9 mouse cellular contexts compared by ENCODE assay signal in the genomic region with DNA sequence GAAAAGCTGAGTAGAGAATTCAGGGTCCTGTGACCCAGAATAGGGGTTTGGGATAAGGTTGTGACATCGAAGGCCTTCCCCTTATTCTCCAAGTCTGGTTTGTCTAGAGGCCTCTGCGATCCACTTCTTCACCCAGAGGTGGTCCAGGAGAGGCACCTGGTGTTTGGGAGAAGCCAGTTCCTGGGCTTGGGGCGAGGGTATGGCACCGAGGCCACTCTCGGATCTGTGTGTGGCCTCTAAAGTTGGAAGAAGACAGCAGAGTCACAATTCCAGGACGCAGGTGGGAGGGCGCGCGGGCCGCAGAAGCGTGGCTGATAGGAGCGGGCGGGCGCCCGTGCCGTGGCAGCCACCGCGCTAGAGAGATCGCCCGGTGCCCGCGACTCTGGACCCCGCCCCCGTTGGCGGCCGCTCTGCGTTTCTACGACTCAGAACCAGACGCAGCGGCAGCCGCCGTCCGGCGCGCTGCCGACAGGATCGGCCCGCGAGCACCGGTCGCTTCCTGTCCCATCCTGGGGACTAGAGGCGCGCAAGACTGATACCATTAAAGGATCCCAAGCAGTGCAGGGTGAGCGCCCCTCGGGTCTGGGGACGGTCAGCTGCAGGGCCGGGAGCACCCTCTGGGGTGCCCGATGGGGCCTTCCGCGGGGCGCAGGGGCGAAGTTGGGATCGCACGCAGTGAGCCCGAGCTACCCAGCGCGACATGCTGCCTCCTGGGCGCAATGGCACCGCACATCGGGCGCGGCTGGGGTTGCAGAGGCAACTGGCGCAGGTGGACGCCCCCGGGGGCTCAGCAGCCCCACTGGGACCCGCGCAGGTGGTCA. TPM values are rescaled to one million over a fixed set of nuclear protein-coding genes. Genes with fewer than 3 reads are reported as not detected.
A peak's percentile ranks its signal among the peaks of the same experiment; 100 is the strongest.
DNase-seq lines count a peak whose midpoint lies in the region; ATAC-seq and TF ChIP-seq lines count a peak whose summit lies in the region.
"Had no signal": no experiment of that assay in that cellular context is flagged by ENCODE, and none has a peak within 500 bp of the region (broad histone marks: within the 10 kb centered on the region; RNA-seq: fewer than 3 reads in every experiment).

Drd5 (plus strand) TSS at position 402 of the 821 bp plus-strand sequence.

- ATAC-seq in heart, embryonic 15.5 days (replicated peaks; ENCODE audit: insufficient number of reproducible peaks, insufficient read depth, low FRiP score, low read depth) = no peak
- peak; percentile 53 for ATAC-seq in granulocyte monocyte progenitor cell, adult 5-6 weeks (replicated peaks; ENCODE audit: poor library complexity, severe bottlenecking)
- peak; percentile 31; the same call in 1 of the 2 replicates for ATAC-seq in midbrain, embryonic 14.5 days (ENCODE audit: low FRiP score, low TSS enrichment)
- no peak for ATAC-seq in megakaryocyte-erythroid progenitor cell, adult 5-6 weeks (replicated peaks; ENCODE audit: low FRiP score, low TSS enrichment, poor library complexity, severe bottlenecking)

- H3K27me3 ChIP-seq in heart, embryonic 15.5 days = peaks cover 73% of the 10 kb centered on the region
- peaks cover 36% of the 10 kb centered on the region for H3K27me3 ChIP-seq in midbrain, embryonic 14.5 days (ENCODE audit: control insufficient read depth, insufficient read depth, low read length)

- H3K36me3 ChIP-seq in heart, embryonic 15.5 days = no peaks in the 10 kb centered on the region
- H3K36me3 ChIP-seq in midbrain, embryonic 14.5 days (ENCODE audit: control insufficient read depth, insufficient read depth, low read length) = no peaks in the 10 kb centered on the region

- H3K9me3 ChIP-seq in heart, embryonic 15.5 days (replicated peaks) = no peaks in the 10 kb centered on the region
- H3K9me3 ChIP-seq in midbrain, embryonic 14.5 days (ENCODE audit: control insufficient read depth, low read length) = no peaks in the 10 kb centered on the region

- 2% methylated on average over 67 of the region's 67 CpGs for WGBS in heart, embryonic 15.5 days
- WGBS in midbrain, embryonic 14.5 days = 3% methylated on average over 67 of the region's 67 CpGs

- no peak within 1 kb of the TSS for H3K27ac ChIP-seq in heart, embryonic 15.5 days
- no peak within 1 kb of the TSS for H3K27ac ChIP-seq in midbrain, embryonic 14.5 days (replicated peaks; ENCODE audit: low read depth, low read length)
- no peak within 1 kb of the TSS for H3K27ac ChIP-seq in gastrocnemius, adult 2 months

- H3K4me2 ChIP-seq in heart, embryonic 15.5 days = peak within 1 kb of the TSS; percentile 58
- H3K4me2 ChIP-seq in midbrain, embryonic 14.5 days (ENCODE audit: low read length) = peak within 1 kb of the TSS; percentile 70

- intact Hi-C loops in heart, postnatal 10 days (cut with DNase I) = no loop called here
- intact Hi-C loops in gastrocnemius, adult 2 months (cut with DNase I) = no loop called here

- H3K4me3 ChIP-seq in heart, embryonic 15.5 days = peak within 1 kb of the TSS; percentile 34
- peak within 1 kb of the TSS; percentile 42 for H3K4me3 ChIP-seq in midbrain, embryonic 14.5 days (replicated peaks; ENCODE audit: low read depth, low read length)
- H3K4me3 ChIP-seq in gastrocnemius, adult 2 months = no peak within 1 kb of the TSS

- H3K9ac ChIP-seq in heart, embryonic 15.5 days = no peak within 1 kb of the TSS
- H3K9ac ChIP-seq in midbrain, embryonic 14.5 days (replicated peaks; ENCODE audit: low read length) = peak within 1 kb of the TSS; percentile 52

- peaks cover 6% of the 10 kb centered on the region; the same call in 1 of the 2 replicates for H3K4me1 ChIP-seq in heart, embryonic 15.5 days (replicated peaks)
- H3K4me1 ChIP-seq in midbrain, embryonic 14.5 days (ENCODE audit: control insufficient read depth, insufficient read depth, low read length) = no peaks in the 10 kb centered on the region

- no peak for DNase-seq in heart, postnatal 10 days
- peak; percentile 65 for DNase-seq in ZHBTc4 (ENCODE audit: low read depth, low spot score)
- peak; percentile 59 for DNase-seq in midbrain, embryonic 14.5 days
- DNase-seq in gastrocnemius, adult 2 months = no peak
- DNase-seq in urinary bladder, adult 18-20 months (ENCODE audit: low spot score in 2 of 2) = no peak
- DNase-seq: lung, adult 2 months had no signal

- TF ChIP-seq CTCF in gastrocnemius, adult 2 months (IDR thresholded peaks at IDR 0.05) = no peak

RNA-seq across cellular contexts. Expression of gene Drd5, which starts in this region (rescaled TPM):
- not detected in 2 replicates for polyA plus RNA-seq in heart, embryonic 15.5 days (2015; fragmentation: Nextera tagmentation; extraction: Ambion mirVana)
- total RNA-seq in heart, postnatal 10 days (2021) = not detected
- total RNA-seq in granulocyte monocyte progenitor cell, adult 5-6 weeks (2014; fragmentation: Nextera tagmentation) = not detected in 2 replicates
- total RNA-seq in granulocyte monocyte progenitor cell, adult 5-6 weeks (2017) = not detected in 2 replicates
- polyA plus RNA-seq in midbrain, embryonic 14.5 days (2014; fragmentation: Nextera tagmentation; extraction: Ambion mirVana) = 0.21 and 0.57 TPM in 2 replicates
- not detected in 2 replicates for total RNA-seq in megakaryocyte-erythroid progenitor cell, adult 5-6 weeks (2014; fragmentation: Nextera tagmentation)
- total RNA-seq in megakaryocyte-erythroid progenitor cell, adult 5-6 weeks (2017) = not detected in 2 replicates
- not detected for total RNA-seq in gastrocnemius, adult 2 months (2021)
- polyA plus RNA-seq: lung, adult 2 months had no signal

Comparison
In these comparisons a context has a peak if more than half of its experiments do, and no peak if none do; other contexts are left out.
1. Peak in ATAC-seq in granulocyte monocyte progenitor cell, adult 5-6 weeks; RNA of the gene not detected or under 1 TPM.
2. Peak in DNase-seq, ATAC-seq, H3K4me3 ChIP-seq, H3K9ac ChIP-seq and H3K4me2 ChIP-seq in midbrain, embryonic 14.5 days; RNA of the gene not detected or under 1 TPM.